Mouse (Mus musculus) CH12.LX (cell line): ENCODE measurements around the gene Gbe1. TPM values are rescaled to one million over a fixed set of nuclear protein-coding genes. Genes with fewer than 3 reads are reported as not detected.

Source experiments
- DNase-seq: peaks from one replicate; pipeline ENCODE4 v3.0.0-alpha.2; 2013; ENCODE audit errors: extremely low read depth
- H3K27ac ChIP-seq: 2 replicates; pipeline ENCODE4 v1.5.1; 2012; ENCODE audit warnings: low read depth, mild to moderate bottlenecking, control low read depth, moderate library complexity; ENCODE audit not compliant: insufficient read depth
- H3K27me3 ChIP-seq: replicated peaks from 2 replicates; pipeline ENCODE3; 2012; ENCODE audit warnings: inconsistent platforms
- H3K36me3 ChIP-seq, 2 experiments: replicated peaks in 1 of 2; 2 replicates each; pipeline versions ENCODE3 to v1.6.1; 2012; ENCODE audit warnings: inconsistent platforms in 1 of 2, low read length in 1 of 2, mild to moderate bottlenecking in 1 of 2, mixed read lengths in 1 of 2, moderate library complexity in 1 of 2; ENCODE audit not compliant: control insufficient read depth in 1 of 2, insufficient read depth in 1 of 2
- H3K4me1 ChIP-seq, 2 experiments: 2 replicates each; pipeline ENCODE4 v1.6.1; 2012; ENCODE audit warnings: inconsistent platforms in 1 of 2, moderate library complexity in 1 of 2; ENCODE audit not compliant: insufficient read depth in 2 of 2, control insufficient read depth in 1 of 2
- H3K4me2 ChIP-seq: 2 replicates; pipeline ENCODE4 v1.6.1; 2012; ENCODE audit warnings: low read depth, mild to moderate bottlenecking, control low read depth; ENCODE audit not compliant: poor library complexity, insufficient read depth, severe bottlenecking
- H3K4me3 ChIP-seq, 3 experiments: fragments of 150-350 bp in 1 of 3; sonication (generic) in 1 of 3; replicated peaks in 1 of 3; 2 replicates each; pipeline versions ENCODE3 to v1.5.1; 2011 to 2012; ENCODE audit warnings: low read depth in 2 of 3, low read length in 2 of 3, mild to moderate bottlenecking in 2 of 3, moderate library complexity in 2 of 3, control low read depth in 1 of 3, improper control_type of control experiment in 1 of 3, inconsistent platforms in 1 of 3, mixed read lengths in 1 of 3; ENCODE audit not compliant: poor library complexity in 1 of 3
- H3K79me2 ChIP-seq: replicated peaks from 2 replicates; pipeline ENCODE4 v1.6.1; 2012; ENCODE audit warnings: mild to moderate bottlenecking, moderate library complexity; ENCODE audit not compliant: control insufficient read depth, poor library complexity, insufficient read depth, severe bottlenecking; ENCODE audit errors: extremely low read depth
- H3K9ac ChIP-seq: 2 replicates; pipeline ENCODE4 v1.6.1; 2012; ENCODE audit warnings: low read depth, mild to moderate bottlenecking, control low read depth, moderate library complexity; ENCODE audit not compliant: insufficient read depth
- H3K9me3 ChIP-seq: replicated peaks from 2 replicates; pipeline ENCODE3; 2012; ENCODE audit warnings: low read length, inconsistent platforms, mixed read lengths
- BHLHE40 ChIP-seq: IDR thresholded peaks from 2 replicates; pipeline ENCODE4 v1.6.1; 2011; ENCODE audit warnings: mild to moderate bottlenecking, low read depth, low read length, improper control_type of control experiment
- CHD1 ChIP-seq: IDR thresholded peaks from 2 replicates; pipeline ENCODE4 v1.6.1; 2012; ENCODE audit warnings: low read depth, low read length, improper control_type of control experiment, inconsistent platforms
- CTCF ChIP-seq, 2 experiments: IDR thresholded peaks in 1 of 2; conservative IDR thresholded peaks in 1 of 2; 2 replicates each; pipeline ENCODE4 v1.5.1; 2011 to 2012; ENCODE audit warnings: low read depth in 2 of 2, low read length in 2 of 2, improper control_type of control experiment in 1 of 2, inconsistent platforms in 1 of 2, mild to moderate bottlenecking in 1 of 2, moderate library complexity in 1 of 2
- E2F4 ChIP-seq: IDR thresholded peaks from 2 replicates; pipeline ENCODE4 v1.6.1; 2011; ENCODE audit warnings: low read depth, low read length, improper control_type of control experiment; ENCODE audit not compliant: insufficient replicate concordance
- ELF1 ChIP-seq: IDR thresholded peaks from 2 replicates; pipeline ENCODE4 v1.6.1; 2014; ENCODE audit warnings: low read depth, mild to moderate bottlenecking, inconsistent platforms, low read length, improper control_type of control experiment
- EP300 ChIP-seq: IDR thresholded peaks from 2 replicates; pipeline ENCODE4 v1.6.1; 2011; ENCODE audit warnings: low read length, improper control_type of control experiment
- GABPA ChIP-seq: IDR thresholded peaks from 2 replicates; pipeline ENCODE4 v1.6.1; 2012; ENCODE audit warnings: low read depth, low read length, improper control_type of control experiment, inconsistent platforms; ENCODE audit not compliant: insufficient replicate concordance
- HCFC1 ChIP-seq: IDR thresholded peaks from 2 replicates; pipeline ENCODE4 v1.6.1; 2012; ENCODE audit warnings: low read depth, mild to moderate bottlenecking, inconsistent platforms, low read length, improper control_type of control experiment
- IRF4 ChIP-seq: IDR thresholded peaks from 2 replicates; pipeline ENCODE4 v1.6.1; 2014; ENCODE audit warnings: low read depth, mild to moderate bottlenecking, inconsistent platforms, low read length, improper control_type of control experiment
- JUN ChIP-seq: IDR thresholded peaks from 2 replicates; pipeline ENCODE4 v1.6.1; 2011; ENCODE audit warnings: low read depth, mild to moderate bottlenecking, low read length, improper control_type of control experiment, moderate library complexity; ENCODE audit not compliant: insufficient read depth
- JUND ChIP-seq: conservative IDR thresholded peaks from 2 replicates; pipeline ENCODE4 v1.6.1; 2011; ENCODE audit warnings: low read depth, low read length, improper control_type of control experiment
- MAZ ChIP-seq: IDR thresholded peaks from 2 replicates; pipeline ENCODE4 v1.6.1; 2012; ENCODE audit warnings: low read depth, mild to moderate bottlenecking, inconsistent platforms, low read length, improper control_type of control experiment, moderate library complexity
- MXI1 ChIP-seq: IDR thresholded peaks from 2 replicates; pipeline ENCODE4 v1.6.1; 2011; ENCODE audit warnings: mild to moderate bottlenecking, low read depth, low read length, improper control_type of control experiment
- MYC ChIP-seq: IDR thresholded peaks from 2 replicates; pipeline ENCODE4 v1.6.1; 2011; ENCODE audit warnings: low read depth, mild to moderate bottlenecking, improper control_type of control experiment, low read length
- PAX5 ChIP-seq: IDR thresholded peaks from 2 replicates; pipeline ENCODE4 v1.6.1; 2012; ENCODE audit warnings: low read length, inconsistent platforms, mixed read lengths
- RAD21 ChIP-seq: IDR thresholded peaks from 2 replicates; pipeline ENCODE4 v1.6.1; 2011; ENCODE audit warnings: low read depth, mild to moderate bottlenecking, low read length, improper control_type of control experiment, moderate library complexity
- RCOR1 ChIP-seq: conservative IDR thresholded peaks from 2 replicates; pipeline ENCODE4 v1.6.1; 2012; ENCODE audit warnings: low read depth, mild to moderate bottlenecking, inconsistent platforms, low read length, improper control_type of control experiment
- SIN3A ChIP-seq: IDR thresholded peaks from 2 replicates; pipeline ENCODE4 v1.6.1; 2012; ENCODE audit warnings: low read length, improper control_type of control experiment, inconsistent platforms
- SMC3 ChIP-seq: IDR thresholded peaks from 2 replicates; pipeline ENCODE4 v1.6.1; 2011; ENCODE audit warnings: low read depth, low read length, improper control_type of control experiment
- UBTF ChIP-seq: IDR thresholded peaks from 2 replicates; pipeline ENCODE4 v1.6.1; 2012; ENCODE audit warnings: low read depth, mild to moderate bottlenecking, inconsistent platforms, low read length, improper control_type of control experiment, moderate library complexity
- USF1 ChIP-seq: IDR thresholded peaks from 2 replicates; pipeline ENCODE4 v1.6.1; 2014; ENCODE audit warnings: low read depth, mild to moderate bottlenecking, inconsistent platforms, low read length, improper control_type of control experiment
- ZC3H11A ChIP-seq: IDR thresholded peaks from 2 replicates; pipeline ENCODE4 v1.6.1; 2012; ENCODE audit warnings: low read depth, mild to moderate bottlenecking, inconsistent platforms, low read length, improper control_type of control experiment
- ZKSCAN1 ChIP-seq: IDR thresholded peaks from 2 replicates; pipeline ENCODE4 v1.6.1; 2012; ENCODE audit warnings: low read depth, inconsistent platforms, low read length, improper control_type of control experiment, borderline replicate concordance
- dilution Hi-C: fragments of 300-500 bp; cut with MboI; formaldehyde crosslinking; loops from 2 replicates; pipeline ENCODE4 v1.14.3; 2020; ENCODE audit warnings: low sequenced_read_pairs; ENCODE audit not compliant: extremely low pct_unique_long_range_greater_than_20kb, extremely low pct_ligation_motif_present
- in situ Hi-C: fragments of 300-500 bp; cut with MboI; formaldehyde crosslinking; loops from 3 replicates; pipeline ENCODE4 v1.14.3; 2019; ENCODE audit warnings: low sequenced_read_pairs, low pct_ligation_motif_present, low pct_unique_long_range_greater_than_20kb, mixed read lengths
- polyA plus RNA-seq: library from polyadenylated mRNA; unstranded; fragments of >175 nt; gene quantifications from 2 replicates; pipeline ENCODE4 v1.2.1, GENCODE M21; 2012; ENCODE audit warnings: low read depth; ENCODE audit not compliant: insufficient read length
- total RNA-seq, 2 experiments: library from RNA; depleted of rRNA; stranded (reverse); fragments of 300-350 nt in 1 of 2; fragments of >200 nt in 1 of 2; gene quantifications; 2 replicates each; pipeline ENCODE4 v1.2.3; 2012 to 2014

Gene Gbe1
- total and polyA plus RNA-seq, 3 experiments, result not detected

GRCm38 (mm10) chr16:70568341-70569265 is 254.9 kb downstream of the Gbe1 start:
- in situ Hi-C loops (no loop called here), dilution Hi-C loops (no loop called here)

DNA sequence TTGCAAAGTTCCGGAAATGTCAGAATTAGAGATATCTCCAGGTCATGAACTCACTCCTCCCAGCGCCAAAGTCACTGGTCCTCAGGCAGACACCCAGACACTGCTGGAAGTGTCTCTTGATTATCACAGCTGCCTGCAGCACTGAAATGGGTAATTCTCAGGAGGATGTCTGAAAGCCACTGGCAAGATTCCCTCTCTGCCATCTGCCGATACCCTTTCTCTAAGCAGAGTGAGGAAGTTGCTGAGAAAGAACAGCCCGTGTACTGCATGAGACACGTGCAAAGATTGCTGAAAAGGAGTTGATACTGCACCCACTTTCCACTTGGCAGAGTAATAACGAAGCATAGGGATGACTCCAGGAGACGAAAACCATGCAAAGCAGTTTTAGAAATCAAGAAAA is 272.2 kb downstream of the Gbe1 start:
- no peak overlapping the region for H3K4me3 ChIP-seq
- no peak overlapping the region for H3K4me2 ChIP-seq
- no peak for DNase-seq
- H3K9ac ChIP-seq, result no peak overlapping the region
- TF ChIP-seq ZC3H11A (no peak), GABPA (no peak), IRF4 (no peak), USF1 (no peak), EP300 (no peak)
- H3K79me2 ChIP-seq, result no peaks in the 10 kb centered on the region
- no peaks in the 10 kb centered on the region for H3K4me1 ChIP-seq
- in situ Hi-C loops, result no loop called here
- dilution Hi-C loops, result no loop called here
- H3K27me3 ChIP-seq, result no peaks in the 10 kb centered on the region
- H3K9me3 ChIP-seq, result peaks cover 61% of the 10 kb centered on the region
- no peak overlapping the region for H3K27ac ChIP-seq
- no peaks in the 10 kb centered on the region for H3K36me3 ChIP-seq

More at GRCm38 (mm10) chr16:70568341-70569265, 254.9 kb downstream of the Gbe1 start:
- DNase-seq, result peak; percentile 1
- H3K79me2 ChIP-seq, result no peaks in the 10 kb centered on the region
- no peaks in the 10 kb centered on the region for H3K36me3 ChIP-seq
- H3K9me3 ChIP-seq, result peaks cover 47% of the 10 kb centered on the region
- H3K27ac ChIP-seq, result no peak overlapping the region
- H3K9ac ChIP-seq, result no peak overlapping the region
- TF ChIP-seq BHLHE40 (no peak), JUND (no peak), SIN3A (no peak), CHD1 (no peak), ELF1 (no peak), PAX5 (no peak), SMC3 (peak; percentile 16; the same call in 1 of the 2 replicates), HCFC1 (no peak), MYC (no peak), UBTF (no peak), MAZ (no peak), RCOR1 (no peak), JUN (no peak), E2F4 (no peak), CTCF (conservative IDR thresholded peaks at IDR 0.05 in 1 of 2, IDR thresholded peaks at IDR 0.05 in 1 of 2; ENCODE audit: low read depth in 2 of 2, low read length in 2 of 2) (peak; percentile 34 to 55), ZC3H11A (no peak), ZKSCAN1 (no peak), RAD21 (peak; percentile 46), MXI1 (no peak), GABPA (no peak)
- H3K27me3 ChIP-seq, result no peaks in the 10 kb centered on the region
- H3K4me3 ChIP-seq, result no peak overlapping the region
- no peak overlapping the region for H3K4me2 ChIP-seq
- H3K4me1 ChIP-seq, result no peaks in the 10 kb centered on the region
